Mouse (Mus musculus) cortical plate, adult 2 months (tissue): ENCODE data around the gene Gm7029.

Source experiments
- CTCF ChIP-seq: fragments of 200-500 bp; IDR thresholded peaks from 2 replicates; pipeline ENCODE4 v1.5.1; 2011; ENCODE audit warnings: mild to moderate bottlenecking, control low read depth, low read length; ENCODE audit not compliant: insufficient read depth; ENCODE audit errors: extremely low read depth
- POLR2A ChIP-seq: fragments of 200-500 bp; IDR thresholded peaks from 2 replicates; pipeline ENCODE4 v1.6.1; 2011; ENCODE audit warnings: mild to moderate bottlenecking, low read length, control low read depth; ENCODE audit not compliant: insufficient read depth; ENCODE audit errors: extremely low read depth

GRCm38 (mm10) chr17:33892429-33892828 is 18.8 kb downstream of the Gm7029 start:
- no peak for TF ChIP-seq CTCF
- TF ChIP-seq POLR2A, result no peak
